Mouse (Mus musculus) cerebellum, adult 18-20 months (tissue): ENCODE measurements around the gene Cnppd1.

Source experiments
- DNase-seq, 2 experiments: peaks; one replicate each; pipeline ENCODE4 v3.0.0; 2021

The Cnppd1 gene

DNA sequence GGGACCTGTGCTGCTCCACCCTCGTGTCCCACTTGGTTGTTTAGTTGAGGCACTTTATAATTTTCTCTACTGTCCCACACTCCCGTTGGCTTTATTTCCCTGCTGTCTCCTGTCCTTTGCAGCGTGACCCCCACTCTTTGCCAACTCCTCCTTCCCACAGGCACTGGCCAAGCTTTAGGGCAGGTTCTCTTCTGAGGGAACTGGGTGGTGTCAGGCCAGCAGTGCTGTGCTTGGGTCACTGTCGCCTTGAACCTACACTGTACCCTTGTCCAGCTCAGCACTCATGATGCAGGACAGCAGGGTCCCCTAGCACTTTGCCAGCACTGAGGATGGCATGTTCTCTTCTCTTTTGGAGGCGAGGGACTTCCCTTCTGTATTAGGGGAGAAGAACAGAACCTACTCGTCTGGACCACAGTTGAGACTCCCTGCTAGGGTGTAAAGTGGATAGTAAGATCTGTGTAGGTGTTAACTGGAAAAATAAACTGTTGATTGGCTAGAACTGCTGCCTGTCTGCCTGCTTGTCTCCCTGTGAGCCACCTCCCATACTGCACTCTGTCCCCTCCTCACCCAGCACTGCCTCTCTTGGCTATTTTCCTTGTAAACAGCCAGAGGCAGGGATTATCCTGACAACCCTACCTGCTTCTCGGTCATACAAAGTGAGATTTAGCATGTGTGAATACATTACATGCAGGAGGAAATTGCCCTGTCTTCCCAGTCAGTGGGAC lies 5.1 kb upstream of the Cnppd1 start:
- no peak for DNase-seq

DNA sequence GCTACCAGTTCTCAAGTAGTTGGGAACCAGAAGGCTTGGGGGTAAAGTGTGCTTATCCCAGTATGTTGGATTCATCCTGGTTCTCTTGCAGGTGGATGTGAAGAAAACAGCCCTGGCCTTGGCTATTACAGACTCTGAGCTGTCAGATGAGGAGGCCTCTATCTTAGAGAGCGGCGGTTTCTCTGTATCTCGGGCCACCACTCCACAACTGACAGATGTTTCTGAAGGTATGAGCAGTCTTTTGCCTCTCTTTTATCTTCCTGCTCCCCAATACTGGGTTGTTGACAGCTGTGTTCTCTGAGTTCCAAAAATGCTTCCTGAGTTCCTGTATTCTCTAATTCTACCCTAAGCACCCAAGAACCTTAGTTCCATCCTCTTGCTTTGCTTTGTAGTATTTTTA lies 3.1 kb upstream of the Cnppd1 start:
- no peak for DNase-seq

GRCm38 (mm10) chr1:75141486-75142190 lies 873 bp downstream of the Cnppd1 start:
- peak; percentile 51 to 64 for DNase-seq

DNA sequence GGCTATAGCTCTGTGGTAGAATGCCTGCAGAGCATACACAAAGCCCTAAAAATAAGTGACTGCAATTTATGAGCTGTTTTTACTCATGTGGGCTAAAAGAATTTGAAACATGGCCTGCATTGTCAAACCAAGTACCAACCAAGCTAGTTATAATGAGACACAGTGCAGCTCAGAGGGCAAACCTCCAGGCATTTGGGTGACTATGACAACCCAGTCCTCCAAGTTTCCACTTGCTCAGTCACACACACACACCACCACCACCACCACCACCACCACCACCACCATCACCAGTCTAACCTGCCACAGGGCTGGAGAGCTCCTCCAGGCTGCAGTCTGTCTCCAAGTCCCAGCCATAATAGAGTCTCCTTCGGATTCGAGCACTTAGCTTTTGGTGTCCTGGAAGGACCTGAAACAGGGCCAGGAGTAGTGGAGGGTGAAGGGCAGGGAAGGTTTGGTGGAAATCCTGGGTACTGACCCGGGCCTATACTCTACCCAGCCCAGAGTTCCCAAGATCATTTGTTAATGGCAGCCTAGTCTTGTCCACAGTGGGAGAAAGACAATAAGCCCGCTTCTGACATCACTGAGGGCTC lies 1.8 kb downstream of the Cnppd1 start:
- DNase-seq, result no peak

DNA sequence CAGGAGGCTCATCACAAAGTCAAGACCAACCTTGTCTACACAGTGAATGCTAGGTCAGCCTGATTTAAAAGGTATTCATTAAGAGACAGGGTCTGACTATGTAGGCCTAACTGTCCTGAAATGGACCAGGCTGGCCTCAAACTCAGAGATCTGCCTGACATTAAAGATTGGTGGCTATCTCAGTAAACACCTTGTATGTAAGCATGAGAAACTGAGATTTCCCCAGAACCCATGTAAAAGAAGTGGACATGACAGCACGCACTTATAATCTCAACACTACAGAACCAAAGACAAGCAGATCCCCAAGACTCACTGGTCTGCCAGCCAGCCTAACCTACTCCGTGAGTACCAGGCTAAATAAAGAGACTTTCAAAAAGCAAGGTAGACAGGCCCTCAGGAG lies 4.1 kb downstream of the Cnppd1 start:
- DNase-seq, result no peak

GRCm38 (mm10) chr1:75136730-75137129 lies 5.8 kb downstream of the Cnppd1 start:
- DNase-seq, result no peak

DNA sequence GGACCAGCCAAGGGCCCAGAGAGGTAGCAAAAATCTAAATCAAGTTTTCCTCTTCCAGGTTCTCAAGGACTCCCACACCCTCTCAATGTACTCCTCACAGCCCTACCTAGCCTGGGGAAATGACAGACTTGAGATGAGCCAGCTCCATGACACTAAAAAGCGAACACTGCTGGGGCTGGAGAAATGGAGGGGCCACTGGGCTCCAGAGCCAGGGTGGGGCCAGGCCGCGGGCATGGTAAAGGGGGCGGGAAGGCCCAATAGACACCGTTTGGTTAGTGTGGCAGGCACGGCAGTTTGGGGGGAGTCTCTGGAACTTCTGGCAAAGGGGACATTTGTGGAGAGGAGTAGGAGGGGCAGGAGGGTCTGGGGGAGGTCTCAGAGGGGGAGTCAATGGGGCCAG lies 6.2 kb downstream of the Cnppd1 start:
- DNase-seq, result no peak

GRCm38 (mm10) chr1:75133421-75134207 lies 8.9 kb downstream of the Cnppd1 start, which contains the start of gene Slc23a3:
Slc23a3 (minus strand) TSS chr1:75133890.
- DNase-seq, result no peak

DNA sequence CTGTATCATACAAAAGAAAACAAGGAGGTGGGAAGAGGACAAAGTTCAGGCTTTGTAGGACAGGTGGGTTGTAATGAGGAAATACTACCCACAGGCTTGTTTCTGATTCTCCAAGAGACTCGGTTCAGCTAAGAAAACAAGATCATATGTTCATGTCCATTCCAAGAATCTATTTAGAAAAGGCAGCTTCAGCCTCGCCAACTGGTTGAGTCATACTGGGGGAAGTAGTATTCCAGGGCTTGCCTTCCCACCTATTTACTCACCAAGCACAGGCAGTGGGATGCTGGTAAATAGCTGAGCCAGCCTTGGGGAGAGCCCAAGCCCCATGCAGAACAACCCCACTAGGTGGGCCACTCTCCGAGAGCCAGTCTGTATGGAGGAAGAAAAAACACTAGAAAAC lies 13.9 kb downstream of the Cnppd1 start:
- no peak for DNase-seq

DNA sequence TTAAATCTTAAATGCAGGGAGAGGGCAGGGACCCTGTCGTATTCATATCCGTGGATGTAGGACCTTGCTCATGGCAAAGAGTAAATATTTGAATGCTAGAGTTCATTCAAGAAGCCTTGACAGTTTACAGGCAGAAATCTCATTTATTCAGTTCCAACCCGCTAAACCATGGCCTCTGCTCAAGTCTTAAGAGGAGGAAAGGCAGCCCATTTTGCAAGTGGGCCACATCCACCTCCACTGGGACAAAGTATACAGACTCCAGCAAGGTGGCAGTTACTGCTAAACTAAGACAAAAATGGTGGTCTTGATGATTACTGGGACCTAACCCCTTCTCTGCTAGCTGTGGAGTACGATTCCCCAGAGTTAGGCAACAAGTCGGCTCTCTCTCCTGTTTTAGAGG lies 17.1 kb downstream of the Cnppd1 start:
- DNase-seq, result no peak

DNA sequence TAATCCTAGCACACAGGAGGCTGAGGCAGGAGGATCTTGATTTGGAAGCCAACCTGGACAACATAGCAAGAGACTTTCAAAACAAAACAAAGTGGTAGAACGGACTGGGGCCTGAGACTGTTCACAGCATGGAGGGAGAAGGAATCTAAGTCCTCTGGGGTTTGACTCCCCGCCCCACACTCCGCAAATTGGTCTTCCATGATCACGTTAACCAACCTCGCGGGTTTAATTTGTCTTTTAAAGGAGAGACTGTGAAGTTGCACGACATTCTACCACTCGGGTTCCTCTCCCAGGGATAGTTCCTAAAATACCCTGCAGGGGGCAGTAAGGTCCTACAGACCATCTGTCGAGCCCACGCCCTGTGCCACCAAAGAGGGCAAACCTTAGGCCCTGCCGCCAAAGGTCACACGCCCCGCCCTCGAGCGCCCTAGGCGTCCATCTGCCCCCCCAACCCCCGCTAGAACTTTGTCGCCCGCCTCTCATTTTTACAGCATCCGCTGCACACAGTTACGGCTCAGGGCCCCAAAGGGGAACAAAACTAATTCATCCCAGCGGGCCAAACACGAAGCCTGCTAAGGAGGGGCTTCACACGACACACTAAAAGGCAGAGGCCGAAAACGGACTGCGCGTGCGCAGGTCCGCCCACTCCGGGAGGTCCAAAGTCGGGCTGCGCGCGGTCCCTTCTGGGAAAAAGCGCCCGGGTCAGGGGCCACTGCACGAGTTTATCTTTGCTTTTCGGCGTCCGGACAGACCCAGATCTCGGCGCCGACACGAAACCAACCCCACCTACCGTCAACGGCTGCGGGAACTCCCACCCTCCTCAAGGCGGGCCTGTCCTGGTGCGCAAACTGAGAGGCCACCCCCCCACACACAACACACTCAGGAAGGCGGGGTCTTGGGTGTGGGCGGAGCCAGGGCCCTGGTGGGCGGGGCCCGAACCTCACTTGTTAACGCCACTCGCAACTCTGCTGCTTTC lies 17.9 kb downstream of the Cnppd1 start, which contains the start of gene Nhej1:
TSS of gene Nhej1 (minus strand) at position 855 of the 976 bp plus-strand sequence.
- peak; percentile 87 to 94 for DNase-seq

GRCm38 (mm10) chr1:75122211-75122610 lies 20.3 kb downstream of the Cnppd1 start:
- no peak for DNase-seq
